Mouse (Mus musculus): ENCODE measurements around the gene Scd3. TPM values are rescaled to one million over a fixed set of nuclear protein-coding genes. Genes with fewer than 3 reads are reported as not detected.
A peak's percentile ranks its signal among the peaks of the same experiment; 100 is the strongest.
"Not testable (repeated sequence)": the region's sequence is repeated elsewhere in the genome, so short reads cannot be mapped to it uniquely, and the experiment has no call there.

Scd3 gene
- polyA plus RNA-seq, 1 experiment, result 0.06 TPM

DNA sequence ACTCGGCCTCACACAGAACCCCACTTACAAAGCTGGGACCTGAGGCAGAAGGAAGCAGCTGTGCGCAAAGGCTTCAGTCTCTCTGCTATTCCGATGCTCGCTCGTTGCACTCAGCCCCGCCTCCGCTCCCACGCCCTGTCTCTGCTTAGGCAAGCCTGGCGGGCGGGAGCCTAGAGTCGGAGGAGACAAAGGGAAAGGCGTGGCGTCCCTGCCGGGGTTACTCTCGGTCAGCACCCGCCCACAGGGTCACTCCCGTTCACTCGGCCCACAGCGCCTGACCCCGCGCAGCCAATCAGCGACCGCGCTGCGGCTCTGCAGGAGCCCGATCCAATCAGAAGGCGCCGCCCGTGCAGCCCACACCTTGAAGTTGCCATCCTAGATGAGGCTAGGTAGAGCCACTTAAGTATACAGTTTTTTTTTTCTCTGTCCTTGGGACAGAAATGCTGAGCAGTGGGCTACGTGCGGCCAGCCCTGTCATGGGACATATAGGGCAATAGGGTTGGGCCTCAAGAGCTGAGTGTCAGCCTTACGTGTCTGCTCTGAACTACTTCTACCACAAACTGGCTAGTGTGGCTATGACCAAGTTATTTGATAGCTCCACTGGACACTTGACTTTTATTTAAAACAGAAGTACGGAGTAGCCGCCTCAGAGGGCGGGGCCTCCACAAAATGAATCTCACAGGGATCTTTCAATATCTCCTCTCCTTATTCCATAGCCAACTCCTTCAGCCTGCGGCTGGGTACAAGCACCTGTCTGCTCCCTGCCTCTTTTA lies 45.2 kb downstream of the Scd3 start:
- H3K36me3 ChIP-seq (ENCODE audit: control insufficient read depth, insufficient read depth), result no peaks in the 10 kb centered on the region
- no peaks in the 10 kb centered on the region for H3K27me3 ChIP-seq (ENCODE audit: control insufficient read depth, insufficient read depth, insufficient read length)
- H3K79me2 ChIP-seq (ENCODE audit: control insufficient read depth, insufficient read depth), result no peaks in the 10 kb centered on the region
- peak overlapping the region; percentile 26 for H3K4me3 ChIP-seq (ENCODE audit: insufficient read depth, poor library complexity, severe bottlenecking)
- no peak for TF ChIP-seq FOSL1 (IDR thresholded peaks at IDR 0.05; ENCODE audit: insufficient read depth, low read length, poor library complexity, severe bottlenecking)
- peak; percentile 78 for TF ChIP-seq USF1 (IDR thresholded peaks at IDR 0.05; ENCODE audit: low read depth)
- peak; percentile 11 for TF ChIP-seq CEBPB (IDR thresholded peaks at IDR 0.05; ENCODE audit: low read depth)
- H3ac ChIP-seq (ENCODE audit: control insufficient read depth, insufficient read length, low read depth), result peak overlapping the region; percentile 63
- peaks cover 3% of the 10 kb centered on the region for H3K79me3 ChIP-seq (ENCODE audit: low read depth)

GRCm38 (mm10) chr19:44248854-44249351 lies 45.8 kb downstream of the Scd3 start:
- Histone ChIP-seq H3K36me3 (ENCODE audit: control insufficient read depth, insufficient read depth) (no peaks in the 10 kb centered on the region), H3ac (ENCODE audit: control insufficient read depth, insufficient read length, low read depth) (no peak overlapping the region), H3K4me3 (ENCODE audit: insufficient read depth, poor library complexity, severe bottlenecking) (peak overlapping the region; percentile 26), H3K27me3 (ENCODE audit: control insufficient read depth, insufficient read depth, insufficient read length) (no peaks in the 10 kb centered on the region), H3K79me2 (ENCODE audit: control insufficient read depth, insufficient read depth) (no peaks in the 10 kb centered on the region), H3K79me3 (ENCODE audit: low read depth) (peaks cover 3% of the 10 kb centered on the region)
- TF ChIP-seq MYOD1 (IDR thresholded peaks at IDR 0.05; ENCODE audit: control insufficient read depth, insufficient read length, low read depth) (no peak), MYOG (IDR thresholded peaks at IDR 0.05; ENCODE audit: control insufficient read depth, extremely low read depth, insufficient read length) (no peak), USF1 (IDR thresholded peaks at IDR 0.05; ENCODE audit: low read depth) (no peak), FOSL1 (IDR thresholded peaks at IDR 0.05; ENCODE audit: insufficient read depth, low read length, poor library complexity, severe bottlenecking) (no peak), CEBPB (IDR thresholded peaks at IDR 0.05; ENCODE audit: low read depth) (no peak)

DNA sequence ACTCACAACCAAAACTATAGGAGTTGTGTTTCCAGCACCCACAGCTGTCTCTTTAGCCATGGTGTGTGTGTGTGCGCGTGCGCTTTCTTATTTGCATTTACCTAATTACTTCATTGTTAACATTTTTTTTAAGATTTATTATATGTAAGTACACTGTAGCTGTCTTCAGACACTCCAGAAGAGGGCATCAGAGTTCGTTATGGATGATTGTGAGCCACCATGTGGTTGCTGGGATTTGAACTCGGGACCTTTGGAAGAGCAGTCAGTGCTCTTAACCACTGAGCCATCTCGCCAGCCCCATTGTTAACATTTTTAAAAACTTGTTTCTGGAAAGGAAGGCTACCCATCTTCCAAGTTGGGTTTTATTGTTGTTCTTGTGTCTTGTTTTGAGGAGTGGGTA lies 48.1 kb downstream of the Scd3 start:
- H3K79me3 ChIP-seq (ENCODE audit: low read depth), result not testable (repeated sequence)

DNA sequence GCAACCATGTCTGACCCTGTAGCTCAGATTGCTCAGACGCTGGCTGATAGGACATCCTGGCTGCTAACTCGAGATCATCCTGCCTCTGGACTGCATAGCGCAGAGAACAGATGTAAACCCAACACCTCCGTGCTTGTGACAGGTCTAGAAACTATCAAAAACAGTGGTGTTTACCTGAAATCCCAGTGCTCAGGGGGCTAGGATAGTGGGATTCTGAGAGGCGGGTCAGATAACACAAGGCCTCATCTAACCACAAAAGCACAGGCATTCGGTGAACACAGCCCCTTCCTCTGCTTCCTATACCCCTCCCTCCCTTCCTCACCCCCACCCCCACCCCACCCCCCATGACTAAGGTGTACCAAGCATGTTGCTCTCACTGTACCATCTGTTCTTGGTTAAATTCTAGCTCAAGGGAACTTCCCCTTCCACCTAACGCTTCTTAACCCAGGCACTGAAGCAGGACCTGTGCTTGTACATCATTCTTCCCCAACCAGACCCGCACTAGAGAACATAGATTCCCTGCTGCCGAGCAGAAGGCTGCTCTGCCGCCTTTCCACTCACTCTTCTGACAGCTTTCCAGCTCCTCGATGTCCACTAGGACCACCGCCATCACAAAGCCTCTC lies 49.0 kb downstream of the Scd3 start:
- TF ChIP-seq MYOG (IDR thresholded peaks at IDR 0.05; ENCODE audit: control insufficient read depth, extremely low read depth, insufficient read length) (no peak), FOSL1 (IDR thresholded peaks at IDR 0.05; ENCODE audit: insufficient read depth, low read length, poor library complexity, severe bottlenecking) (no peak), CEBPB (IDR thresholded peaks at IDR 0.05; ENCODE audit: low read depth) (no peak), CTCF (IDR thresholded peaks at IDR 0.05; ENCODE audit: control insufficient read depth, insufficient read depth, insufficient read length) (no peak), MYOD1 (IDR thresholded peaks at IDR 0.05; ENCODE audit: control insufficient read depth, insufficient read length, low read depth) (no peak), USF1 (IDR thresholded peaks at IDR 0.05; ENCODE audit: low read depth) (no peak), MAX (IDR thresholded peaks at IDR 0.05) (no peak)
- H3K79me2 ChIP-seq (ENCODE audit: control insufficient read depth, insufficient read depth), result no peaks in the 10 kb centered on the region
- peaks cover 3% of the 10 kb centered on the region for H3K79me3 ChIP-seq (ENCODE audit: low read depth)
- H3K36me3 ChIP-seq (ENCODE audit: control insufficient read depth, insufficient read depth), result no peaks in the 10 kb centered on the region
- no peak overlapping the region for H3K4me3 ChIP-seq (ENCODE audit: insufficient read depth, poor library complexity, severe bottlenecking)
- H3K27me3 ChIP-seq (ENCODE audit: control insufficient read depth, insufficient read depth, insufficient read length), result no peaks in the 10 kb centered on the region
- H3ac ChIP-seq (ENCODE audit: control insufficient read depth, insufficient read length, low read depth), result no peak overlapping the region

More for the DNA sequence above, 48.1 kb downstream of the Scd3 start:
- not testable (repeated sequence) for H3ac ChIP-seq (ENCODE audit: control insufficient read depth, insufficient read length, low read depth); H3K79me2 ChIP-seq (ENCODE audit: control insufficient read depth, insufficient read depth); H3K4me3 ChIP-seq (ENCODE audit: insufficient read depth, poor library complexity, severe bottlenecking); H3K27me3 ChIP-seq (ENCODE audit: control insufficient read depth, insufficient read depth, insufficient read length); H3K36me3 ChIP-seq (ENCODE audit: control insufficient read depth, insufficient read depth)

DNA sequence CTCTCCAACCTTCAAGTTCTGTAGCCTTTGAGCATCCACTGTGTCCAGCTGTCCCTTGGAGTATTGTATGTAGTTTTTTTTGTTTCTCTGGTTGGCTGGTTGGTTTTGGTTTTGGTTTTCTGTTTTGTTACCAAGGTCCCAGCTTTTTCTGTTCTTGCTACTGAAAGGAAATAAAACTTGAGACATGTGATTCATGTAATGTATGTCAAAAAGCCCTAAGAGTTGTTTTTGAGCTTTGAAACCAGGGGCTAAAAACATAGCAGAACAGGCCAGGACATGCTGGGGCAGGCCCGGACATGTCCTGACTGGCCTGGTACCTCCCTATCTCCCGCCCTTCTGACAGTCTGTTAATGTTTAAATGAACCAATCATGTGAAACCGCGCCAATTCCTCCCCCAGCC lies 51.0 kb downstream of the Scd3 start:
- not testable (repeated sequence) for H3K4me3 ChIP-seq (ENCODE audit: insufficient read depth, poor library complexity, severe bottlenecking); H3ac ChIP-seq (ENCODE audit: control insufficient read depth, insufficient read length, low read depth); H3K27me3 ChIP-seq (ENCODE audit: control insufficient read depth, insufficient read depth, insufficient read length); H3K36me3 ChIP-seq (ENCODE audit: control insufficient read depth, insufficient read depth); H3K79me3 ChIP-seq (ENCODE audit: low read depth); H3K79me2 ChIP-seq (ENCODE audit: control insufficient read depth, insufficient read depth)

DNA sequence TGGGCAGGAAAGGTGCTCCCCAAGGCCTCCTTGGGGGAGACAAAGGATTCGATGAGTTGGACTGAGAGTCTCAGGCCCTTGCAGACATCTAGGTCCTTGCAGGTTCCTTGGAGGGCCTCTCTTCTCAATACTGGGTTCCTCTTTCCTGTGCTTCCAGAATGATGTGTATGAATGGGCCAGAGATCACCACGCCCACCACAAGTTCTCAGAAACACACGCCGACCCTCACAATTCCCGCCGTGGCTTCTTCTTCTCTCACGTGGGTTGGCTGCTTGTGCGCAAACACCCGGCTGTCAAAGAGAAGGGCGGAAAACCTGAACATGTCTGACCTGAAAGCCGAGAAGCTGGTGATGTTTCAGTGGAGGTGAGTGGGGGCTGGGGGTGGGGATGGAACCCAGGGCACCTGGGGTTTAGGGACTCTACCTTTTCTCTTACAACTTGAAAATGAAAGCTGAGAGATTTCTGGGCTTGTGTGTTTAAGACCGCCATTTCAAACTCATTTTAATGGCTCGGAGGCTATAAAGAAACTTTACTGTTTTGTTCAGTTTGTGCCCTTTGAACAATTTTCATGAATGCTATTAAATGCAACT lies 54.4 kb downstream of the Scd3 start:
- Histone ChIP-seq H3ac (ENCODE audit: control insufficient read depth, insufficient read length, low read depth) (no peak overlapping the region), H3K27me3 (ENCODE audit: control insufficient read depth, insufficient read depth, insufficient read length) (no peaks in the 10 kb centered on the region), H3K36me3 (ENCODE audit: control insufficient read depth, insufficient read depth) (no peaks in the 10 kb centered on the region), H3K79me3 (ENCODE audit: low read depth) (no peaks in the 10 kb centered on the region), H3K4me3 (ENCODE audit: insufficient read depth, poor library complexity, severe bottlenecking) (no peak overlapping the region), H3K79me2 (ENCODE audit: control insufficient read depth, insufficient read depth) (no peaks in the 10 kb centered on the region)
- TF ChIP-seq CEBPB (IDR thresholded peaks at IDR 0.05; ENCODE audit: low read depth) (no peak), FOSL1 (IDR thresholded peaks at IDR 0.05; ENCODE audit: insufficient read depth, low read length, poor library complexity, severe bottlenecking) (no peak), MYOG (IDR thresholded peaks at IDR 0.05; ENCODE audit: control insufficient read depth, extremely low read depth, insufficient read length) (no peak), MAX (IDR thresholded peaks at IDR 0.05) (no peak), CTCF (IDR thresholded peaks at IDR 0.05; ENCODE audit: control insufficient read depth, insufficient read depth, insufficient read length) (no peak), USF1 (IDR thresholded peaks at IDR 0.05; ENCODE audit: low read depth) (no peak), MYOD1 (IDR thresholded peaks at IDR 0.05; ENCODE audit: control insufficient read depth, insufficient read length, low read depth) (no peak)

Measured in C2C12 (cell line).